Mouse (Mus musculus) thymus, adult 2 months (tissue): ENCODE results near the gene Kcnc1.

Experiments used
- CTCF ChIP-seq: fragments of 200-500 bp; IDR thresholded peaks from 2 replicates; pipeline ENCODE4 v1.5.1; 2012; ENCODE audit warnings: mild to moderate bottlenecking, control low read depth, low read length, moderate library complexity, borderline replicate concordance; ENCODE audit not compliant: control insufficient read depth, poor library complexity, insufficient read depth; ENCODE audit errors: extremely low read depth
- POLR2A ChIP-seq: fragments of 200-500 bp; IDR thresholded peaks from 2 replicates; pipeline ENCODE4 v1.6.1; 2012; ENCODE audit warnings: mild to moderate bottlenecking, low read length, control low read depth, moderate library complexity; ENCODE audit not compliant: control insufficient read depth, poor library complexity, insufficient read depth; ENCODE audit errors: extremely low read depth

GRCm38 (mm10) chr7:46400346-46400745 is 4.0 kb downstream of the Kcnc1 start:
- TF ChIP-seq POLR2A (no peak), CTCF (no peak)
